ENCODE assay signal across 8 mouse cellular contexts in the genomic region with DNA sequence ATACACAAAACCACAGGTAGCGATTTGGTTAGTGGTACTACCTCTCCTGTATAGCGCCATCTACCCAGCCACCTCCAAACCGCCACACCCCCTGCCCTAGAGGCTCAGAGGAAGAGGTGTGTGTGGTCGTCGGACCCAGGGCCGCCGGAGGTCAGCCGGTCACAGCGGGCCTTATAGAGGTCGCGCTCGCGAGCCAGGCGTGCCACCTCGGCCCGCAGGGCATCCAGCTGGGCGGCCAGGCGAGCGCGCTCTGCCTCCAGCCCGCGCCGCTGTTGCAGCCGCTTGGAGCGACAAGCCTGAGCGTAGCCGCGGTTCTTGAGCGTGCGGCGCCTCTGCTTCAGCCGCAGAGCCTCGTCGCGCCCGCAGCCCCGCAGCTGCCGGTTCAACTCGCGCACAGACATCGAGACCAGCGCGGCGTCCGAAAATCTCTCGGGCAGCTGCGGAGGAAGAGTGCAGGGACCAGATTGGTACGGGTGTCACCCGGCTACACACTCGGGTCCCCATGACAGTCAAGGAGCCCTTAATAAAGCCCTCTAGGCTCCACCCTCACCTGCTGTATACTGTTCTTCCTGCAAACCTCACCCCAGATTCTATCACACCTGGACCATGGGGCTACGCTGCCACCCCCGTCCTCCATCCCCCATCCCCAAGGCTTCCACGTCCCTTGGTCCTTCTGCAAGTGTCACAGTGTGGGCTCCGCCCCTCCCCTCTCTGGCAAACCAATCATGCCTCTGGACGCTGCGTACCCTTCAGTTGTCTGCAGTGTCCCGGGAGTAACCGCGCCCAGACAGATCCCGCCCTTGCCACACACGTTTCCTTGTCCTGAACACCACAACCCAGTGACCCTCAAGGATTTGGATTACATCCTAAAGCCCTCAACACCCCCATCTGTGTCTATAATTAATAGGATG. TPM values are rescaled to one million over a fixed set of nuclear protein-coding genes. Genes with fewer than 3 reads are reported as not detected.
DNase-seq lines count a peak whose midpoint lies in the region; ATAC-seq and TF ChIP-seq lines count a peak whose summit lies in the region.

No protein-coding gene starts in this region.

- H3K4me3 ChIP-seq in forebrain, postnatal 0 days (ENCODE audit: low read depth, low read length): peak overlapping the region; percentile 52
- H3K4me3 ChIP-seq in midbrain, embryonic 13.5 days (replicated peaks): peak overlapping the region; percentile 56

- peak overlapping the region; percentile 60 for H3K9ac ChIP-seq in forebrain, postnatal 0 days
- peak overlapping the region; percentile 72 for H3K9ac ChIP-seq in midbrain, embryonic 13.5 days (replicated peaks)

- peak overlapping the region; percentile 66 for H3K27ac ChIP-seq in forebrain, postnatal 0 days (ENCODE audit: low read depth, low read length)
- peak overlapping the region; percentile 77 for H3K27ac ChIP-seq in midbrain, embryonic 13.5 days

- H3K4me1 ChIP-seq in forebrain, postnatal 0 days (ENCODE audit: insufficient read depth): no peaks in the 10 kb centered on the region
- H3K4me1 ChIP-seq in midbrain, embryonic 13.5 days (replicated peaks): peaks cover 29% of the 10 kb centered on the region

- peak overlapping the region; percentile 94 for H3K4me2 ChIP-seq in forebrain, postnatal 0 days (ENCODE audit: low read depth)
- H3K4me2 ChIP-seq in midbrain, embryonic 13.5 days (replicated peaks): peak overlapping the region; percentile 87

- no peaks in the 10 kb centered on the region for H3K9me3 ChIP-seq in forebrain, postnatal 0 days (ENCODE audit: low read length)
- H3K9me3 ChIP-seq in midbrain, embryonic 13.5 days: no peaks in the 10 kb centered on the region

- no peaks in the 10 kb centered on the region for H3K27me3 ChIP-seq in forebrain, postnatal 0 days (ENCODE audit: insufficient read depth, low read length)
- H3K27me3 ChIP-seq in midbrain, embryonic 13.5 days: peaks cover 24% of the 10 kb centered on the region

- H3K36me3 ChIP-seq in forebrain, postnatal 0 days (ENCODE audit: insufficient read depth): no peaks in the 10 kb centered on the region
- no peaks in the 10 kb centered on the region for H3K36me3 ChIP-seq in midbrain, embryonic 13.5 days

- ATAC-seq in forebrain, postnatal 0 days: peak; percentile 79
- peak; percentile 76 for ATAC-seq in midbrain, embryonic 13.5 days

- peak; percentile 52 for TF ChIP-seq CTCF in forebrain, postnatal 0 days (IDR thresholded peaks at IDR 0.05; ENCODE audit: low read depth)

- 3% methylated on average over 60 of the region's 61 CpGs for WGBS in forebrain, postnatal 0 days
- WGBS in midbrain, embryonic 13.5 days: under 1% methylated on average over 61 of the region's 61 CpGs

- DNase-seq in right cerebral cortex, adult 18-20 months: peak; percentile 56
- DNase-seq in right cerebral cortex, postnatal 36 days (ENCODE audit: low spot score in 2 of 2): no peak
- peak; percentile 63 to 72 for DNase-seq in cerebellum, adult 18-20 months
- DNase-seq in forebrain, postnatal 0 days: peak; percentile 63
- peak; percentile 32 to 57 for DNase-seq in kidney, postnatal 4 days
- no peak for DNase-seq in ovary, postnatal 36 days (ENCODE audit: low spot score)
- no peak for DNase-seq in natural killer cell, adult 2 months (ENCODE audit: low spot score in 2 of 2)

RNA-seq across cellular contexts. Expression of gene Nrl, which starts 4.1 kb away (rescaled TPM):
- 2.0 and 2.7 TPM in 2 replicates for total RNA-seq in forebrain, postnatal 0 days (2014; rRNA removed)
- polyA plus RNA-seq in forebrain, postnatal 0 days (2015; fragmentation: Nextera tagmentation; extraction: Ambion mirVana): 0.21 TPM in 1 of 2 replicates, not detected in the other
- polyA plus RNA-seq in midbrain, embryonic 13.5 days (2015; fragmentation: Nextera tagmentation; extraction: Ambion mirVana): 0.08 TPM in 1 of 2 replicates, not detected in the other

RNA-seq across cellular contexts. Expression of gene Cpne6, which starts 10.5 kb away (rescaled TPM):
- total RNA-seq in forebrain, postnatal 0 days (2014; rRNA removed): 32.5 and 39.6 TPM in 2 replicates
- 48.7 and 49.9 TPM in 2 replicates for polyA plus RNA-seq in forebrain, postnatal 0 days (2015; fragmentation: Nextera tagmentation; extraction: Ambion mirVana)
- polyA plus RNA-seq in midbrain, embryonic 13.5 days (2015; fragmentation: Nextera tagmentation; extraction: Ambion mirVana): 0.70 and 0.88 TPM in 2 replicates

RNA-seq across cellular contexts. Expression of gene Pck2, which starts 19.4 kb away (rescaled TPM):
- 23.6 and 24.5 TPM in 2 replicates for total RNA-seq in forebrain, postnatal 0 days (2014; rRNA removed)
- 9.8 and 12.5 TPM in 2 replicates for polyA plus RNA-seq in forebrain, postnatal 0 days (2015; fragmentation: Nextera tagmentation; extraction: Ambion mirVana)
- polyA plus RNA-seq in midbrain, embryonic 13.5 days (2015; fragmentation: Nextera tagmentation; extraction: Ambion mirVana): 16.6 and 19.5 TPM in 2 replicates

RNA-seq across cellular contexts. Expression of gene Carmil3, which starts 30.3 kb away (rescaled TPM):
- 91.4 and 129 TPM in 2 replicates for total RNA-seq in forebrain, postnatal 0 days (2014; rRNA removed)
- polyA plus RNA-seq in forebrain, postnatal 0 days (2015; fragmentation: Nextera tagmentation; extraction: Ambion mirVana): 13.2 and 19.5 TPM in 2 replicates
- polyA plus RNA-seq in midbrain, embryonic 13.5 days (2015; fragmentation: Nextera tagmentation; extraction: Ambion mirVana): 17.0 and 24.5 TPM in 2 replicates

RNA-seq across cellular contexts. Expression of gene Dcaf11, which starts 39.1 kb away (rescaled TPM):
- 101 and 104 TPM in 2 replicates for total RNA-seq in forebrain, postnatal 0 days (2014; rRNA removed)
- 89.4 and 103 TPM in 2 replicates for polyA plus RNA-seq in forebrain, postnatal 0 days (2015; fragmentation: Nextera tagmentation; extraction: Ambion mirVana)
- polyA plus RNA-seq in midbrain, embryonic 13.5 days (2015; fragmentation: Nextera tagmentation; extraction: Ambion mirVana): 126 and 134 TPM in 2 replicates

Comparison
In these comparisons a context has a peak if more than half of its experiments do, and no peak if none do; other contexts are left out.
1. DNase-seq: peak in right cerebral cortex, adult 18-20 months (single experiment), cerebellum, adult 18-20 months (2 of 2), forebrain, postnatal 0 days (single experiment) and kidney, postnatal 4 days (2 of 2); none in right cerebral cortex, postnatal 36 days (0 of 2), ovary, postnatal 36 days (single experiment) and natural killer cell, adult 2 months (0 of 2).
2. RNA of gene Cpne6, which starts 10.5 kb away (polyA plus RNA-seq): 48.7 to 49.9 TPM in forebrain, postnatal 0 days; 0.70 to 0.88 TPM in midbrain, embryonic 13.5 days; every median in the first group is over 10 times any median in the second.